Mouse (Mus musculus): Measurements from ENCODE around the gene Rbm20. TPM values are rescaled to one million over a fixed set of nuclear protein-coding genes. Genes with fewer than 3 reads are reported as not detected.
"Not testable (repeated sequence)": the region's sequence is repeated elsewhere in the genome, so short reads cannot be mapped to it uniquely, and the experiment has no call there.

Gene Rbm20
- total and polyA plus RNA-seq, 3 experiments: 0.36 to 2.6 (median 2.3) TPM

- peaks cover 59% of the 10 kb centered on the region for H3K36me3 ChIP-seq (replicated peaks)
- peak; percentile 69 for DNase-seq (ENCODE audit: low spot score)
- H3K27me3 ChIP-seq (ENCODE audit: insufficient read depth, low read length): peaks cover 8% of the 10 kb centered on the region; the same call in 1 of the 2 replicates
- no peaks in the 10 kb centered on the region for H3K9me3 ChIP-seq (replicated peaks)
- no peak overlapping the region for H3K4me3 ChIP-seq (ENCODE audit: low read depth, low read length)
- peaks cover 8% of the 10 kb centered on the region for H3K4me1 ChIP-seq (ENCODE audit: insufficient read depth, low read depth, low read length)
- TF ChIP-seq GATA1 (IDR thresholded peaks at IDR 0.05; ENCODE audit: borderline replicate concordance, low read length): no peak
- peak; percentile 94 for TF ChIP-seq CTCF (IDR thresholded peaks at IDR 0.05; ENCODE audit: low read depth, low read length)
- ATAC-seq (ENCODE audit: extremely low read depth, insufficient number of reproducible peaks, low FRiP score, poor library complexity, severe bottlenecking): no peak
Measured at GRCm38 (mm10) chr19:53648802-53649236, 28.3 kb upstream of the Rbm20 start.

- H3K4me1 ChIP-seq (ENCODE audit: insufficient read depth, low read depth, low read length): peaks cover 8% of the 10 kb centered on the region
- ATAC-seq (ENCODE audit: extremely low read depth, insufficient number of reproducible peaks, low FRiP score, poor library complexity, severe bottlenecking) (no peak), DNase-seq (ENCODE audit: low spot score) (no peak)
- H3K9me3 ChIP-seq (replicated peaks): no peaks in the 10 kb centered on the region
- H3K27me3 ChIP-seq (ENCODE audit: insufficient read depth, low read length): peaks cover 12% of the 10 kb centered on the region; the same call in 1 of the 2 replicates
- peaks cover 56% of the 10 kb centered on the region for H3K36me3 ChIP-seq (replicated peaks)
- no peak overlapping the region for H3K4me3 ChIP-seq (ENCODE audit: low read depth, low read length)
- TF ChIP-seq GATA2 (IDR thresholded peaks at IDR 0.05; ENCODE audit: borderline replicate concordance, low read depth, low read length) (no peak), TAL1 (conservative IDR thresholded peaks at IDR 0.05; ENCODE audit: low read depth, low read length) (no peak), CTCF (IDR thresholded peaks at IDR 0.05; ENCODE audit: low read depth, low read length) (no peak), POLR2AphosphoS5 (IDR thresholded peaks at IDR 0.05; ENCODE audit: insufficient replicate concordance, low read depth, low read length) (no peak), GATA1 (IDR thresholded peaks at IDR 0.05; ENCODE audit: borderline replicate concordance, low read length) (no peak)
Measured at GRCm38 (mm10) chr19:53649361-53649760, 27.7 kb upstream of the Rbm20 start.

- Histone ChIP-seq H3K4me3 (ENCODE audit: low read depth, low read length) (no peak overlapping the region), H3K9me3 (replicated peaks) (no peaks in the 10 kb centered on the region), H3K4me1 (ENCODE audit: insufficient read depth, low read depth, low read length) (peaks cover 8% of the 10 kb centered on the region), H3K36me3 (replicated peaks) (peaks cover 54% of the 10 kb centered on the region), H3K27me3 (ENCODE audit: insufficient read depth, low read length) (peaks cover 12% of the 10 kb centered on the region; the same call in 1 of the 2 replicates)
- DNase-seq (ENCODE audit: low spot score): no peak
- TF ChIP-seq GATA1 (IDR thresholded peaks at IDR 0.05; ENCODE audit: borderline replicate concordance, low read length): no peak
- 0 out of 2 replicates have a peak, but pooled peaks have one; percentile 36 for TF ChIP-seq POLR2AphosphoS5 (IDR thresholded peaks at IDR 0.05; ENCODE audit: insufficient replicate concordance, low read depth, low read length)
- no peak for ATAC-seq (ENCODE audit: extremely low read depth, insufficient number of reproducible peaks, low FRiP score, poor library complexity, severe bottlenecking)
Measured at GRCm38 (mm10) chr19:53649802-53650201, 27.3 kb upstream of the Rbm20 start.

- no peak for TF ChIP-seq POLR2AphosphoS5 (IDR thresholded peaks at IDR 0.05; ENCODE audit: insufficient replicate concordance, low read depth, low read length)
- TF ChIP-seq GATA1 (IDR thresholded peaks at IDR 0.05; ENCODE audit: borderline replicate concordance, low read length): no peak
- no peak for TF ChIP-seq TAL1 (conservative IDR thresholded peaks at IDR 0.05; ENCODE audit: low read depth, low read length)
- no peak for TF ChIP-seq CTCF (IDR thresholded peaks at IDR 0.05; ENCODE audit: low read depth, low read length)
- TF ChIP-seq GATA2 (IDR thresholded peaks at IDR 0.05; ENCODE audit: borderline replicate concordance, low read depth, low read length): no peak
- DNase-seq (ENCODE audit: low spot score): no peak
- Histone ChIP-seq H3K36me3 (replicated peaks) (peaks cover 44% of the 10 kb centered on the region), H3K4me1 (ENCODE audit: insufficient read depth, low read depth, low read length) (peaks cover 5% of the 10 kb centered on the region), H3K27me3 (ENCODE audit: insufficient read depth, low read length) (peaks cover 12% of the 10 kb centered on the region; the same call in 1 of the 2 replicates), H3K4me3 (ENCODE audit: low read depth, low read length) (no peak overlapping the region), H3K9me3 (replicated peaks) (no peaks in the 10 kb centered on the region)
- ATAC-seq (ENCODE audit: extremely low read depth, insufficient number of reproducible peaks, low FRiP score, poor library complexity, severe bottlenecking): no peak
Measured at GRCm38 (mm10) chr19:53650921-53651320, 26.2 kb upstream of the Rbm20 start.

- Histone ChIP-seq H3K4me3 (ENCODE audit: low read depth, low read length) (no peak overlapping the region), H3K27me3 (ENCODE audit: insufficient read depth, low read length) (peaks cover 12% of the 10 kb centered on the region; the same call in 1 of the 2 replicates), H3K4me1 (ENCODE audit: insufficient read depth, low read depth, low read length) (peaks cover 5% of the 10 kb centered on the region), H3K36me3 (replicated peaks) (peaks cover 30% of the 10 kb centered on the region), H3K9me3 (replicated peaks) (no peaks in the 10 kb centered on the region)
- TF ChIP-seq GATA2 (IDR thresholded peaks at IDR 0.05; ENCODE audit: borderline replicate concordance, low read depth, low read length): no peak
- no peak for TF ChIP-seq CTCF (IDR thresholded peaks at IDR 0.05; ENCODE audit: low read depth, low read length)
- TF ChIP-seq GATA1 (IDR thresholded peaks at IDR 0.05; ENCODE audit: borderline replicate concordance, low read length): no peak
- no peak for TF ChIP-seq POLR2AphosphoS5 (IDR thresholded peaks at IDR 0.05; ENCODE audit: insufficient replicate concordance, low read depth, low read length)
- TF ChIP-seq TAL1 (conservative IDR thresholded peaks at IDR 0.05; ENCODE audit: low read depth, low read length): no peak
- DNase-seq (ENCODE audit: low spot score) (no peak), ATAC-seq (ENCODE audit: extremely low read depth, insufficient number of reproducible peaks, low FRiP score, poor library complexity, severe bottlenecking) (no peak)
Measured at GRCm38 (mm10) chr19:53652267-53652666, 24.8 kb upstream of the Rbm20 start.

GRCm38 (mm10) chr19:53653624-53654467, 23.3 kb upstream of the Rbm20 start:
- peaks cover 16% of the 10 kb centered on the region for H3K36me3 ChIP-seq (replicated peaks)
- H3K9me3 ChIP-seq (replicated peaks): no peaks in the 10 kb centered on the region
- no peaks in the 10 kb centered on the region for H3K4me1 ChIP-seq (ENCODE audit: insufficient read depth, low read depth, low read length)
- ATAC-seq (ENCODE audit: extremely low read depth, insufficient number of reproducible peaks, low FRiP score, poor library complexity, severe bottlenecking) (no peak), DNase-seq (ENCODE audit: low spot score) (no peak)
- TF ChIP-seq TAL1 (conservative IDR thresholded peaks at IDR 0.05; ENCODE audit: low read depth, low read length) (no peak), GATA2 (IDR thresholded peaks at IDR 0.05; ENCODE audit: borderline replicate concordance, low read depth, low read length) (no peak), POLR2AphosphoS5 (IDR thresholded peaks at IDR 0.05; ENCODE audit: insufficient replicate concordance, low read depth, low read length) (no peak), CTCF (IDR thresholded peaks at IDR 0.05; ENCODE audit: low read depth, low read length) (no peak), GATA1 (IDR thresholded peaks at IDR 0.05; ENCODE audit: borderline replicate concordance, low read length) (no peak)
- no peak overlapping the region for H3K4me3 ChIP-seq (ENCODE audit: low read depth, low read length)
- peaks cover 21% of the 10 kb centered on the region for H3K27me3 ChIP-seq (ENCODE audit: insufficient read depth, low read length)

GRCm38 (mm10) chr19:53656443-53656842, 20.7 kb upstream of the Rbm20 start:
- not testable (repeated sequence) for H3K4me3 ChIP-seq (ENCODE audit: low read depth, low read length); H3K9me3 ChIP-seq (replicated peaks); DNase-seq (ENCODE audit: low spot score); H3K36me3 ChIP-seq (replicated peaks); ATAC-seq (ENCODE audit: extremely low read depth, insufficient number of reproducible peaks, low FRiP score, poor library complexity, severe bottlenecking); H3K4me1 ChIP-seq (ENCODE audit: insufficient read depth, low read depth, low read length)
- H3K27me3 ChIP-seq (ENCODE audit: insufficient read depth, low read length): peaks cover 33% of the 10 kb centered on the region

Data from G1E (cell line).